13 mouse cellular contexts compared by ENCODE assay signal in the genomic region with DNA sequence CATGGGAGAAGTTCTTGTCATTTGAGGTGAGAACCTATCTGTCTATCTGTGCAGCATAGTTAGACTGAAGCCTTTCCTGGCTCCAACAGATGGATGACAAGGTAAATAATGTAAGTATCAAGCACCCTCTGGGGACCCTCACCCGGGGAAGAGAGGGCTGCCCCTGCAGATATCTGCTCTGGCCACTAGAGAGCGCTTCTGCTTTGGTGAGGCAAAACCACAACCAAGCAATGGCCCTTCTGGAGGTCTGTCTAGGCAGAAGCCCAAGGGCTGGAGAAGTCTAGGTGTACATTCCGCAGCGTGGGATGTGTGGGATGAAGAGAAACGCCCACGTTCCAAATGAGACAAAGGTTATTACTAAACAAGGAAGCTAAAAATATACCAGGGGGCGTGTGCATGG. TPM values are rescaled to one million over a fixed set of nuclear protein-coding genes. Genes with fewer than 3 reads are reported as not detected.
DNase-seq lines count a peak whose midpoint lies in the region; ATAC-seq and TF ChIP-seq lines count a peak whose summit lies in the region.
"Had no signal": no experiment of that assay in that cellular context is flagged by ENCODE, and none has a peak within 500 bp of the region (broad histone marks: within the 10 kb centered on the region; RNA-seq: fewer than 3 reads in every experiment).

No protein-coding gene starts in this region.

- H3K9me3 ChIP-seq in liver, embryonic 12.5 days (replicated peaks) = peaks cover 11% of the 10 kb centered on the region; the same call in 1 of the 2 replicates
- H3K9me3 ChIP-seq in limb, embryonic 10.5 days (replicated peaks) = no peaks in the 10 kb centered on the region
- H3K9me3 ChIP-seq in heart, embryonic 10.5 days = no peaks in the 10 kb centered on the region
- H3K9me3 ChIP-seq: intestine, embryonic 15.5 days had no signal

- H3K4me1 ChIP-seq in liver, adult 2 months (ENCODE audit: control insufficient read depth, insufficient read depth, low read length) = no peaks in the 10 kb centered on the region
- peaks cover 10% of the 10 kb centered on the region for H3K4me1 ChIP-seq in liver, embryonic 12.5 days
- H3K4me1 ChIP-seq in small intestine, adult 2 months (ENCODE audit: control insufficient read depth, insufficient read depth, insufficient read length, low read length) = no peaks in the 10 kb centered on the region
- no peaks in the 10 kb centered on the region for H3K4me1 ChIP-seq in limb, embryonic 10.5 days
- H3K4me1 ChIP-seq in heart, embryonic 10.5 days = no peaks in the 10 kb centered on the region
- H3K4me1 ChIP-seq: forebrain, embryonic 12.5 days; intestine, embryonic 15.5 days had no signal

- DNase-seq in cerebellum, postnatal 10 days = peak; percentile 36 to 41
- DNase-seq in cerebellum, adult 18-20 months = no peak
- no peak for DNase-seq in liver, adult 2 months (ENCODE audit: extremely low read depth, low read depth, low spot score)
- peak; percentile 73 for DNase-seq in ZHBTc4 (ENCODE audit: low read depth, low spot score)
- DNase-seq in limb, embryonic 10.5 days (ENCODE audit: low spot score) = no peak
- no peak for DNase-seq in heart, embryonic 10.5 days (ENCODE audit: low spot score)
- DNase-seq: adrenal gland, postnatal 25 days had no signal

- H3K79me2 ChIP-seq in liver, adult 2 months (ENCODE audit: control insufficient read depth, insufficient read depth, low read length) = no peaks in the 10 kb centered on the region

- TF ChIP-seq CTCF in liver, adult 2 months (IDR thresholded peaks at IDR 0.05; ENCODE audit: low read depth, low read length) = peak; percentile 42
- peak; percentile 42; the same call in 1 of the 2 replicates for TF ChIP-seq CTCF in small intestine, adult 2 months (IDR thresholded peaks at IDR 0.05; ENCODE audit: extremely low read depth, insufficient read length, insufficient replicate concordance, low read depth, low read length)

- WGBS in liver, adult 2 months = 56% methylated on average over 7 of the region's 7 CpGs
- WGBS in liver, embryonic 12.5 days (ENCODE audit: insufficient replicate concordance) = 53% methylated on average over 7 of the region's 7 CpGs
- WGBS in small intestine, adult 2 months = 40% methylated on average over 7 of the region's 7 CpGs
- 62% methylated on average over 7 of the region's 7 CpGs for WGBS in limb, embryonic 10.5 days
- 61% methylated on average over 7 of the region's 7 CpGs for WGBS in heart, embryonic 10.5 days

- H3K9ac ChIP-seq in liver, adult 2 months (ENCODE audit: low read depth, low read length) = no peak overlapping the region
- H3K9ac ChIP-seq in liver, embryonic 12.5 days = no peak overlapping the region
- H3K9ac ChIP-seq: forebrain, embryonic 12.5 days; intestine, embryonic 15.5 days had no signal

- no peaks in the 10 kb centered on the region for H3K36me3 ChIP-seq in liver, adult 2 months (ENCODE audit: control insufficient read depth, insufficient read depth, low read length)
- H3K36me3 ChIP-seq in liver, embryonic 12.5 days = no peaks in the 10 kb centered on the region
- no peaks in the 10 kb centered on the region for H3K36me3 ChIP-seq in small intestine, adult 2 months (ENCODE audit: control insufficient read depth, insufficient read depth, low read length)
- no peaks in the 10 kb centered on the region for H3K36me3 ChIP-seq in limb, embryonic 10.5 days
- no peaks in the 10 kb centered on the region for H3K36me3 ChIP-seq in heart, embryonic 10.5 days
- H3K36me3 ChIP-seq: forebrain, embryonic 12.5 days; intestine, embryonic 15.5 days had no signal

- TF ChIP-seq POLR2A in liver, adult 2 months (IDR thresholded peaks at IDR 0.05; ENCODE audit: extremely low read depth, insufficient read depth, low read length) = no peak
- TF ChIP-seq POLR2A in small intestine, adult 2 months (IDR thresholded peaks at IDR 0.05; ENCODE audit: low read depth, low read length) = no peak

- no peak overlapping the region for H3K27ac ChIP-seq in liver, adult 2 months (replicated peaks; ENCODE audit: insufficient read depth, low read depth, low read length)
- H3K27ac ChIP-seq in liver, embryonic 12.5 days = no peak overlapping the region
- no peak overlapping the region for H3K27ac ChIP-seq in small intestine, adult 2 months (ENCODE audit: insufficient read depth, low read depth, low read length)
- H3K27ac ChIP-seq in limb, embryonic 10.5 days = no peak overlapping the region
- H3K27ac ChIP-seq in heart, embryonic 10.5 days = no peak overlapping the region
- H3K27ac ChIP-seq: forebrain, embryonic 12.5 days; intestine, embryonic 15.5 days had no signal

- no peaks in the 10 kb centered on the region; the same call in 1 of the 2 replicates for H3K27me3 ChIP-seq in liver, adult 2 months (ENCODE audit: control insufficient read depth, insufficient read depth, low read length)
- H3K27me3 ChIP-seq in liver, embryonic 12.5 days (replicated peaks) = no peaks in the 10 kb centered on the region
- H3K27me3 ChIP-seq in small intestine, adult 2 months (ENCODE audit: control insufficient read depth, insufficient read depth, low read length) = no peaks in the 10 kb centered on the region
- H3K27me3 ChIP-seq in limb, embryonic 10.5 days (ENCODE audit: low read depth, poor library complexity, severe bottlenecking) = no peaks in the 10 kb centered on the region
- no peaks in the 10 kb centered on the region for H3K27me3 ChIP-seq in heart, embryonic 10.5 days (ENCODE audit: insufficient read depth, poor library complexity, severe bottlenecking)
- H3K27me3 ChIP-seq: forebrain, embryonic 12.5 days; intestine, embryonic 15.5 days had no signal

- no peak overlapping the region for H3K4me3 ChIP-seq in liver, adult 2 months (ENCODE audit: insufficient read depth, low read depth, low read length)
- no peak overlapping the region for H3K4me3 ChIP-seq in liver, embryonic 12.5 days
- H3K4me3 ChIP-seq in small intestine, adult 2 months (ENCODE audit: low read depth, low read length) = no peak overlapping the region
- H3K4me3 ChIP-seq in limb, embryonic 10.5 days = no peak overlapping the region
- H3K4me3 ChIP-seq in heart, embryonic 10.5 days = no peak overlapping the region
- H3K4me3 ChIP-seq: forebrain, embryonic 12.5 days; intestine, embryonic 15.5 days had no signal

- no peak overlapping the region for H3K4me2 ChIP-seq in liver, embryonic 12.5 days
- H3K4me2 ChIP-seq: forebrain, embryonic 12.5 days; heart, embryonic 11.5 days; intestine, embryonic 15.5 days; midbrain, embryonic 11.5 days had no signal

- no peak for ATAC-seq in liver, embryonic 12.5 days
- ATAC-seq: intestine, embryonic 15.5 days had no signal

RNA-seq across cellular contexts. Expression of a gene that starts 9.8 kb away (rescaled TPM):
- total RNA-seq in liver, adult 2 months (2014; rRNA removed) = 0.74 and 1.3 TPM in 2 replicates
- 0.22 and 0.43 TPM in 2 replicates for polyA plus RNA-seq in liver, adult 2 months (2012; rRNA removed)
- 55.8 and 58.4 TPM in 2 replicates for polyA plus RNA-seq in liver, embryonic 12.5 days (2016; fragmentation: Nextera tagmentation; extraction: Ambion mirVana)
- polyA plus RNA-seq in small intestine, adult 2 months (2012; rRNA removed) = 2.0 and 2.8 TPM in 2 replicates
- polyA plus RNA-seq in limb, embryonic 10.5 days (2016; fragmentation: Nextera tagmentation; extraction: Ambion mirVana) = 36.0 and 39.4 TPM in 2 replicates
- 28.4 and 38.5 TPM in 2 replicates for polyA plus RNA-seq in heart, embryonic 10.5 days (2016; fragmentation: Nextera tagmentation; extraction: Ambion mirVana)

Comparison
In these comparisons a context has a peak if more than half of its experiments do, and no peak if none do; other contexts are left out.
1. DNase-seq: peak in cerebellum, postnatal 10 days (2 of 2) and ZHBTc4 (single experiment); none in cerebellum, adult 18-20 months (0 of 2), liver, adult 2 months (single experiment), limb, embryonic 10.5 days (single experiment) and heart, embryonic 10.5 days (single experiment).